Comparison of ENCODE assay signal across 29 mouse cellular contexts in genomic region chr17:35744361-35744760, GRCm38 (mm10). TPM values are rescaled to one million over a fixed set of nuclear protein-coding genes. Genes with fewer than 3 reads are reported as not detected.
DNase-seq lines count a peak whose midpoint lies in the region; ATAC-seq and TF ChIP-seq lines count a peak whose summit lies in the region.
"Had no signal": no experiment of that assay in that cellular context is flagged by ENCODE, and none has a peak within 500 bp of the region (broad histone marks: within the 10 kb centered on the region; RNA-seq: fewer than 3 reads in every experiment).

No protein-coding gene starts in this region.

- TF ChIP-seq EP300 in liver, postnatal 0 days (IDR thresholded peaks at IDR 0.05; ENCODE audit: low read depth) = no peak

- H3K27ac ChIP-seq in liver, embryonic 12.5 days = peak overlapping the region; percentile 97
- H3K27ac ChIP-seq in liver, postnatal 0 days (ENCODE audit: low read depth) = peak overlapping the region; percentile 97
- H3K27ac ChIP-seq: embryonic facial prominence, embryonic 15.5 days; forebrain, embryonic 12.5 days; hindbrain, embryonic 15.5 days; left cerebral cortex, adult 2 months; limb, embryonic 13.5 days; midbrain, embryonic 15.5 days; neural tube, embryonic 15.5 days had no signal

- H3K36me3 ChIP-seq in liver, embryonic 12.5 days = no peaks in the 10 kb centered on the region
- no peaks in the 10 kb centered on the region for H3K36me3 ChIP-seq in liver, postnatal 0 days (replicated peaks; ENCODE audit: insufficient read depth, low read length)
- H3K36me3 ChIP-seq: embryonic facial prominence, embryonic 10.5 days; embryonic facial prominence, embryonic 15.5 days; forebrain, embryonic 12.5 days; hindbrain, embryonic 10.5 days; hindbrain, embryonic 15.5 days; limb, embryonic 13.5 days; midbrain, embryonic 15.5 days; neural tube, embryonic 15.5 days had no signal

- peaks cover 58% of the 10 kb centered on the region for H3K4me1 ChIP-seq in liver, embryonic 12.5 days
- H3K4me1 ChIP-seq in liver, postnatal 0 days (ENCODE audit: insufficient read depth) = peaks cover 32% of the 10 kb centered on the region
- H3K4me1 ChIP-seq: embryonic facial prominence, embryonic 10.5 days; forebrain, embryonic 12.5 days; hindbrain, embryonic 15.5 days; limb, embryonic 13.5 days; midbrain, embryonic 15.5 days; neural tube, embryonic 15.5 days had no signal

- no peak overlapping the region for H3K4me2 ChIP-seq in liver, embryonic 12.5 days
- no peak overlapping the region for H3K4me2 ChIP-seq in liver, postnatal 0 days (ENCODE audit: low read depth, low read length)
- H3K4me2 ChIP-seq: embryonic facial prominence, embryonic 15.5 days; forebrain, embryonic 12.5 days; hindbrain, embryonic 15.5 days; limb, embryonic 13.5 days; lung, embryonic 14.5 days; midbrain, embryonic 15.5 days; neural tube, embryonic 15.5 days had no signal

- ATAC-seq in liver, embryonic 12.5 days = no peak
- no peak for ATAC-seq in liver, postnatal 0 days
- ATAC-seq: forebrain, postnatal 0 days; inflammation-experienced regulatory T-cells, adult 6 months; midbrain, embryonic 15.5 days; Patski had no signal

- peak; percentile 81 for DNase-seq in adrenal gland, adult 2 months
- no peak for DNase-seq in adrenal gland, adult 18-20 months (ENCODE audit: low spot score in 2 of 2)
- DNase-seq in adrenal gland, adult 8-10 months = peak; percentile 58
- no peak for DNase-seq in liver, postnatal 0 days
- DNase-seq in left cerebral cortex, adult 9 months (ENCODE audit: low spot score in 2 of 2) = no peak
- DNase-seq in lung, adult 18-20 months = no peak
- DNase-seq: cerebellum, adult 2 months; cerebellum, postnatal 14 days; forebrain, postnatal 0 days; gastrocnemius, postnatal 10 days; heart, postnatal 14 days; kidney, adult 11 months; kidney, postnatal 25 days; lung, embryonic 14.5 days; lung, postnatal 14 days; right cerebral cortex, adult 18-20 months; spleen, adult 18-20 months had no signal

- H3K9ac ChIP-seq in liver, embryonic 12.5 days = peak overlapping the region; percentile 62; the same call in 1 of the 2 replicates
- peak overlapping the region; percentile 7; the same call in 1 of the 2 replicates for H3K9ac ChIP-seq in liver, postnatal 0 days (replicated peaks)
- H3K9ac ChIP-seq: embryonic facial prominence, embryonic 15.5 days; forebrain, embryonic 12.5 days; forebrain, postnatal 0 days; hindbrain, embryonic 15.5 days; limb, embryonic 13.5 days; lung, embryonic 14.5 days; midbrain, embryonic 15.5 days; neural tube, embryonic 15.5 days had no signal

- no peak overlapping the region for H3K4me3 ChIP-seq in liver, embryonic 12.5 days
- no peak overlapping the region for H3K4me3 ChIP-seq in liver, postnatal 0 days (ENCODE audit: low read depth, low read length)
- H3K4me3 ChIP-seq: embryonic facial prominence, embryonic 10.5 days; embryonic facial prominence, embryonic 15.5 days; forebrain, embryonic 12.5 days; hindbrain, embryonic 10.5 days; hindbrain, embryonic 15.5 days; left cerebral cortex, adult 2 months; limb, embryonic 13.5 days; midbrain, embryonic 15.5 days; neural tube, embryonic 15.5 days had no signal

- no peak for TF ChIP-seq CTCF in liver, postnatal 0 days (IDR thresholded peaks at IDR 0.05; ENCODE audit: low read depth)

- WGBS in liver, embryonic 12.5 days (ENCODE audit: insufficient replicate concordance) = 86% methylated on average over 2 of the region's 2 CpGs
- WGBS in liver, postnatal 0 days (ENCODE audit: insufficient replicate concordance) = 91% methylated on average over 2 of the region's 2 CpGs

- no peaks in the 10 kb centered on the region for H3K9me3 ChIP-seq in liver, embryonic 12.5 days (replicated peaks)
- H3K9me3 ChIP-seq in liver, postnatal 0 days (ENCODE audit: low read length) = no peaks in the 10 kb centered on the region
- H3K9me3 ChIP-seq: embryonic facial prominence, embryonic 10.5 days; embryonic facial prominence, embryonic 15.5 days; forebrain, embryonic 12.5 days; hindbrain, embryonic 10.5 days; hindbrain, embryonic 15.5 days; limb, embryonic 13.5 days; midbrain, embryonic 15.5 days; neural tube, embryonic 15.5 days had no signal

- 0 out of 2 replicates have a peak, but pooled peaks cover 3% of the 10 kb centered on the region for H3K27me3 ChIP-seq in liver, embryonic 12.5 days (replicated peaks)
- H3K27me3 ChIP-seq in liver, postnatal 0 days (ENCODE audit: insufficient read depth, low read length) = no peaks in the 10 kb centered on the region
- H3K27me3 ChIP-seq: hindbrain, embryonic 15.5 days; midbrain, embryonic 15.5 days; neural tube, embryonic 15.5 days; Patski had no signal

RNA-seq across cellular contexts. Expression of gene Ddr1, which starts 39.9 kb away (rescaled TPM):
- 10 to 100 TPM; 30.0 to 58.8 TPM for total RNA-seq in adrenal gland, adult 2 months (2021)
- 58.0 and 61.6 TPM in 2 replicates for polyA plus RNA-seq in adrenal gland, adult 2 months (2012; rRNA removed)
- total RNA-seq in adrenal gland, adult 18-20 months (2021) = 10 to 100 TPM; 33.5 to 44.1 TPM
- 10 to 100 TPM; 40.1 to 81.5 (median 56.4) TPM for total RNA-seq in adrenal gland, adult 8-10 months (2022)
- 5.7 and 6.1 TPM in 2 replicates for polyA plus RNA-seq in liver, embryonic 12.5 days (2016; fragmentation: Nextera tagmentation; extraction: Ambion mirVana)
- polyA plus RNA-seq in liver, postnatal 0 days (2015; fragmentation: Nextera tagmentation; extraction: Ambion mirVana) = 2.2 and 2.3 TPM in 2 replicates

Comparison
In these comparisons a context has a peak if more than half of its experiments do, and no peak if none do; other contexts are left out.
1. DNase-seq: peak in adrenal gland, adult 2 months (single experiment) and adrenal gland, adult 8-10 months (single experiment); none in adrenal gland, adult 18-20 months (0 of 2), liver, postnatal 0 days (single experiment), left cerebral cortex, adult 9 months (0 of 2) and lung, adult 18-20 months (0 of 2).